Mouse (Mus musculus): ENCODE measurements around the gene Podn.

The Podn gene

GRCm38 (mm10) chr4:108096345-108096744 is at the start of gene Podn:
Gene Podn, minus strand, starts transcription at chr4:108096445.
- in situ Hi-C loops (cut with MboI; ENCODE audit: unreplicated experiment in 2 of 2): no loop called here

DNA sequence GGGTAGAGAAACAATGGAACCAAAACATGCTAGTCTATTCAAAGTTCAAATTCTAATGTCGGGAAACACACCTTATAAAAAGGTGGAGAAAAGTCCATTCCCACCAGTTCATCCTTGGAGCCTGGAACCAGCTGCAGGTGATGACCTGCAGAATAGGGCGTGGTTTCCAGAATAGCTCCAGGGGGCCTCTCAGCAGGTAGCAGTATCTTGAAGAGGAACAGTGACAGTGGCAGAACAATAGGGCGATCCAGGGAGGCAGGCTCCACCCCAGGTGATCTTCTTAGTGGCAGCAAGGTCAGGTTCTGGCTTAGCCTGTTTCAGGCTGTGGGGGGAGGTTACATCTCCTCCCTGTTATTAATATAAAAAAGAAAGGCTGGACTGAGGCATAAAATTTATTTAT is 49.3 kb upstream of the Podn start:
- in situ Hi-C loops (cut with MboI; ENCODE audit: unreplicated experiment in 2 of 2): loop anchor here in 1 of 2 experiments (10.0 kb wide), 1 partner anchor 251 kb away; no protein-coding TSS in a partner anchor

GRCm38 (mm10) chr4:108144880-108145279 is 48.6 kb upstream of the Podn start, which contains the start of gene Scp2:
Gene Scp2, minus strand, starts transcription at chr4:108144998.
- in situ Hi-C loops (cut with MboI; ENCODE audit: unreplicated experiment in 2 of 2): loop anchor here in 1 of 2 experiments (10.0 kb wide), 1 partner anchor 250 kb away; no protein-coding TSS in a partner anchor

DNA sequence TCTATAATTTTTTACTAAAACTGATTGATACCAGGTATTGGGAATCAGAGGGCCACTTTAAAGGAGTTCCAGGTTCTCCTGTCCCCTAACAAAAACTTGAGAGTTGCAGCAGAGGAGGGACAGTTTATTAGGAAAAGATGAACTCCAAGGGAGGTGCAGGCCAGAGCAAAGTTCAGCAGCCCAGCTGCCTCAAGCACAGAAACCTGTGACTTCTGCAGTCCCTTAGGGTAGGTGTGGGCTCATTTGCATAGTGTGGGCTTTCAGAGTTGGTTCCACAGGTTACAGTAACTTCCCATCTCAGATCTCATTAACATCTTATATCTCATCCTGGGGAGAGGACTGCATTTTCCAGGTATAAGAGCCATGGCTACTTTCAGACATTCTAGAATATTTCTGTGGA is 47.5 kb upstream of the Podn start:
- in situ Hi-C loops (cut with MboI; ENCODE audit: unreplicated experiment in 2 of 2): loop anchor here in 1 of 2 experiments (10.0 kb wide), 1 partner anchor 249 kb away; no protein-coding TSS in a partner anchor

DNA sequence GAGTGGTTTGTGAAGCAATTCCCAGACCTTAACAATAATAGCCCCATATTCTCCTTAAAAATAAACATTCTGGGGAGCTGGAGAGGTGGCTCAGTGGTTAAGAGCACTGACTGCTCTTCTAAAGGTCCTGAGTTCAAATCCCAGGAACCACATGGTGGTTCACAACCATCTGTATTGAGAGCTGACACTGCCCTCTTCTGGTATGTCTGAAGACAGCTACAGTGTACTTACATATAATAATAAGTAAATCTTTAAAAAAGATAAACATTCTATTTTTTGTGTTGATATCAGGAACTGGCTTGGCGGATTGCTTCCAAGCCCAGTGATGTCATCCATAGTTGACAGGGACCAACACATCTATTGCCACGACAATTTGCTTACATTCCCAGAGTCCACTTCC is 46.9 kb upstream of the Podn start:
- in situ Hi-C loops (cut with MboI; ENCODE audit: unreplicated experiment in 2 of 2): loop anchor here in 1 of 2 experiments (10.0 kb wide), 1 partner anchor 248 kb away; no protein-coding TSS in a partner anchor

DNA sequence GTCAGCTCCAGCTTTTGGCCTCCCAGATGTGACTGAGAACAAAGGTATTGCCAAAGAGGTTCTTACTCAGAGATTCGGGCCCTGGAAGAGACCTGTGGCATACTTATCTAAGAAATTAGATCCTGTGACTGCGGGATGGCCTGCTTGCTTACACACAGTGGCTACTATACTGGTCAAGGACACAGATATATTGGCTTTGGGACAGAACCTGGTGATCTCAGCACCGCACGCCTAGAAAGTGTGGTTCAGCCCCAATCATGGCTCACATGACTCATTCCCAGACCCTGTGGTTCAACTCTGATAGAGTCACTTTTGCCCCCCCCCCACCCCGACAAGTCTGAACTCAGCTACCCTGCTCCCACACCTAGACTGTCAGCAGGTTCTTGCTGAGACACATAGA is 40.7 kb upstream of the Podn start:
- in situ Hi-C loops (cut with MboI; ENCODE audit: unreplicated experiment in 2 of 2): no loop called here

DNA sequence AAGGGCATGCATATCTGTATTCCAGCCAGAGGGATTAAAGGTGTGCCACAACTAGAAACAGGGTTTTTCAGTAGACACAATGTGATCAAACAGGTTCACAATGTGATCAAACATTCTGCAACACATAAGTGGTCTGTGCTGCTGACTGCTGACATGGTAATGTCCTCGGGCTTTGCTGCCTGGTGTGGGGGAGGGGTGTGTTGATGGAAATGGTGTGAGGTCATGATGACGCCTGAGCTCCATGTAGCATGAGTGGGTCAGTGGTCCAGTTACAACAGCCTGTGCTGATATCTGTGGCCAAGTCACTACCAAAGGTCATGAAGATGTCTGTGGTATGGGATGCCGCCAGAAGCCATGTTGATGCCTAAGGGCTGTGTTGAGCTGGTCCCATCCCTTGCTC is 34.2 kb upstream of the Podn start:
- in situ Hi-C loops (cut with MboI; ENCODE audit: unreplicated experiment in 2 of 2): no loop called here

- in situ Hi-C loops (cut with MboI; ENCODE audit: unreplicated experiment in 2 of 2): no loop called here
Measured at GRCm38 (mm10) chr4:108128339-108128738, 32.1 kb upstream of the Podn start.

DNA sequence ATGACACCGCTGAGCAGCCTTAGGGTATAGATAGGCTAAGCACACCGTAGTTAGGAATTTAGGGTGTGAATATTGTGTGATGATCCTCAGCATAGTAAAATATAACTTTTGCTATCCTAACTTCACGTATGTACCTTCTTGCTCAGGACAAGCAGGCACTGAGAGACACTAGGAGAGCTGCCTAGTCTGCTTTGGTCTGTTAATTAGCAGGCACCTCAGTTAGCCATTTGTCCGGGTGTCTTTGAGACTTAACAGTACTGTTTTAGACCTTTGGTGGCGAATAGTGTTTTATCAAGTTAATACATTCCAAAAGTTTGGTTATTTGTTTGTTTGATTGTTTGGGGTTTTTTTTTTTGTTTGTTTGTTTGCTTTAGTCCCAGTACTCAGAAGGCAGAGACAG is 31.3 kb upstream of the Podn start:
- in situ Hi-C loops (cut with MboI; ENCODE audit: unreplicated experiment in 2 of 2): no loop called here

GRCm38 (mm10) chr4:108126260-108126659 is 30.0 kb upstream of the Podn start:
- in situ Hi-C loops (cut with MboI; ENCODE audit: unreplicated experiment in 2 of 2): no loop called here

DNA sequence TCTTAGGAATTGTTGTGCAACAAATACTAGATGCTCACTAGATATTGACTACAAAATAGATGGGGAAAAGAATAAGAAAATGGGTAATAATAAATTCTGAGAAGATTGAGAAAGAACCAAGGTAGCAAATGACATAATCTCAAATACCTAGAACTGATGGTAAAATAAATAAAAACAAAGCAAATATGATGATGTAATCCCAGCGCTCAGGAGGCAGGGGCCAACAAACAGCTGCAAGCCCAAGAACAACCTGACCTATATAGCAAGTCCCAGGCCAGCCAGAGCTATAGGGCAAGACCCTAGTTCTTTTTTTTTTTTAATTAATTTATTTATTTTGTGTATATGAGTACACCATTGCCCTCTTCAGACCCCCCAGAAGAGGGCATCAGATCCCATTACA is 27.9 kb upstream of the Podn start:
- in situ Hi-C loops (cut with MboI; ENCODE audit: unreplicated experiment in 2 of 2): loop anchor here in 1 of 2 experiments (5.0 to 25.0 kb wide), 2 partner anchors 187 to 198 kb away; no protein-coding TSS in a partner anchor

- in situ Hi-C loops (cut with MboI; ENCODE audit: unreplicated experiment in 2 of 2): loop anchor here (5.0 to 25.0 kb wide), 3 partner anchors 181 to 204 kb away; partner anchors contain the start of gene Cpt2 (in 1 of the 2)
Measured at GRCm38 (mm10) chr4:108117924-108118876, 22.0 kb upstream of the Podn start.

- in situ Hi-C loops (cut with MboI; ENCODE audit: unreplicated experiment in 2 of 2): loop anchor here (5.0 to 25.0 kb wide), 3 partner anchors 180 to 205 kb away; partner anchors contain the start of gene Cpt2 (in 1 of the 2)
Measured at GRCm38 (mm10) chr4:108117488-108117887, 21.2 kb upstream of the Podn start.

- in situ Hi-C loops (cut with MboI; ENCODE audit: unreplicated experiment in 2 of 2): loop anchor here (5.0 to 25.0 kb wide), 3 partner anchors 179 to 206 kb away; partner anchors contain the start of gene Cpt2 (in 1 of the 2)
Measured at GRCm38 (mm10) chr4:108116466-108116865, 20.2 kb upstream of the Podn start.

- in situ Hi-C loops (cut with MboI; ENCODE audit: unreplicated experiment in 2 of 2): loop anchor here (10.0 to 25.0 kb wide), 2 partner anchors 173 to 186 kb away; partner anchors contain the start of gene Cpt2 (in 1 of the 2)
Measured at GRCm38 (mm10) chr4:108110706-108111105, 14.5 kb upstream of the Podn start.

DNA sequence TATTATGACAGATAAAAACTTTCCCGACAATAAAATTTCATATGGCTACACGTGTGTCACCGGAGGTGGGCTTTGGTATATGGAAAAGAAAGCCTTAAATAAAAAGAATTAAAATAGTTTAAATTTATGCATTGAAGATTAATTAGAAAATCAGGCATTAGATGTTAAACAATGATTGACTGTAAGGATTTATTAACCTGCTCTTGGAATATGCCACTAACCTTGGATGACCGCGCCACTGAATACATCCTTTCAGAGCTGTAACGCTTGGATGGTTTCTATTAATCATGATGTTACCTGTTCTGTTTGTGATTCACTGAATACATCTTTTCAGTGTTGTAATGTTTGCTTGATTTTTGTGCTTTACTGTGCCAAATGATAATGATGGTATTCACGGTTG is 13.5 kb upstream of the Podn start:
- in situ Hi-C loops (cut with MboI; ENCODE audit: unreplicated experiment in 2 of 2): loop anchor here (10.0 to 25.0 kb wide), 2 partner anchors 172 to 185 kb away; partner anchors contain the start of gene Cpt2 (in 1 of the 2)

DNA sequence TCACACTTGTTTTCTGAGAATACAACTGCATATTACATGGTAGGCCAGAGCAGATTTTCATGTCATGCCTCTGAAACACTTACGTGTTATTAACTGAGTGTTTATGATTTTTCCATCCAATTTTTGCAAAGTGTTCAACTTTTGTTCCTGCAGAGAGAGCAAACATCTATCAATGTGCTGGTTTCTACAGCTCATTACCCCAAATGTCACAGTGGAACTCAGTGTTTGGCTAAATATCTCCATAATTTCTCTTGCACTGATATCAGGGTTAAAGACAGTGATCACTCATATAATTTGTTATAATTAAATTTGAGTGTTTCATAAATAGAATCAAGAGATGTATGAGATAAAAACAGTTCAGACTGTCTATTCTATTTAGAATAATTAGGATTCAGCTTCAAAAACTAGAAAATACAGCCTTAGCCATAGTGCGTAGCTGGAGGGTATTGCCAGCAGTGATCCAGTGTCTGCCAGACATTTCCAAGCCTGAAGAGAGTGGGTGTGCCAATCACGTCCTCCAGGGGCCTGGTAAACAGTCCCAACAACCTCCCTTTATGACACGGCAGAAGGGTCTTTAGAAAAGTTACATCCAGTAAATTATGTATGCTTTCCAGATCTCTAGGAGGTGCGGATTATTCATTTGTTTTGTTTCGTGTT is 3.4 kb downstream of the Podn start:
- in situ Hi-C loops (cut with MboI; ENCODE audit: unreplicated experiment in 2 of 2): no loop called here

- in situ Hi-C loops (cut with MboI; ENCODE audit: unreplicated experiment in 2 of 2): no loop called here
Measured at GRCm38 (mm10) chr4:108083993-108084392, 12.3 kb downstream of the Podn start.

DNA sequence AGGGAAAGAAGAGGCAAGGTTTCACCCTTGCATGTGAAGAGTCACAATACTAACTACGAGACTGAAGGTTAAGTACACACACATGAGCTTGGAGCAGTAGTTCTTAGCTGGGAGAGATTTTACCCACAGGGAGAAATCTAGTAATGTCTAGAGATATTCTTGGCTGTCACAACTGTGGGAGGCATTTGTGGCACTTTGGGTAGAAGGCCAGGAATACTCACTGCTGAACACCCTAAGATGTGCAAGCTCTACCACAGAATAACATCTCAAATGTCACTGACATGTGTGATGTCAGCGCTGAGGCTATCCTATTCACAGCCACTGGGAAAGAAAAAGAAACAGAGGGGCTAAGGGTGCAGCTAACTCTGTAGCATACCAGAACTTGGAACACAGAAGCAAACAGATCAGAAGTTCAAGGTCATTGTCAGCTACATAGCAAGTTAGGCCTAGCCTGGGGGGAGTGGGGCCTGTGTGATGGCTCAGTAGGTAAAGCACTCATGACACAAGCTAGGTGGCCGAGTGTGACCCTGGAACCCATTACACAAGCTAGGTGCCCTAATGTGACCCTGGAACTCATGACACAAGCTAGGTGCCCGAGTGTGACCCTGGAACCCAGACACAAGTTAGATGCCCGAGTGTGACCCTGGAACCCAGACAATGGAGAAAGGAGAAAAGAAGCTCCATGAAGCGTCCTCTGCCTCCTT is 13.1 kb downstream of the Podn start:
- in situ Hi-C loops (cut with MboI; ENCODE audit: unreplicated experiment in 2 of 2): no loop called here

DNA sequence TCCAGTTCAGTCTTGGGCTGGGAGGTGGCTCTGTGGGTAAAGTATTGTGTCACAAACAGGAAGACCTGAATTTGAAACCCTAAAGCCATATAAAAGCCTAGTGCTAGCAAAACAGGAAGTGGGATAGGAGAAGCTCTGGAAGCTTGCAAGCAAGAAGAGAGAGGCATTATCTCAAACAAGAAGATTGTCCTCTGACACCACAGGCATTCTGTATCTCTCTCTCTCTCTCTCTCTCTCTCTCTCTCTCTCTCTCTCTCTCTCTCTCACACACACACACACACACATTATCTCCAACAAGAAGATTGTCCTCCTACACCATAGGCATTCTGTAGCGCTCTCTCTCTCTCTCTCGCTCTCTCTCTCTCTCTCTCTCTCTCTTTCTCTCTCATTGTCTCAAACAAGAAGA is 13.8 kb downstream of the Podn start:
- in situ Hi-C loops (cut with MboI; ENCODE audit: unreplicated experiment in 2 of 2): no loop called here

Data from v-Abl transformed pro-B cells (cell line).